Mouse (Mus musculus) megakaryocyte-erythroid progenitor cell, adult 5-6 weeks (primary cell): ENCODE results near the gene Crybg2. TPM values are rescaled to one million over a fixed set of nuclear protein-coding genes. Genes with fewer than 3 reads are reported as not detected.

Experiments used
- ATAC-seq: replicated peaks from 2 replicates; pipeline ENCODE4 v1.8.0; 2016; ENCODE audit warnings: mild to moderate bottlenecking, inconsistent platforms; ENCODE audit not compliant: severe bottlenecking, poor library complexity, low FRiP score, low TSS enrichment
- total RNA-seq, 2 experiments: library from RNA; stranded (forward) in 1 of 2; stranded (reverse) in 1 of 2; fragments of 200-1000, 215-1000 nt in 1 of 2; fragments of >200 nt in 1 of 2; fragmentation: Nextera tagmentation in 1 of 2; gene quantifications; 2 replicates each; pipeline ENCODE4 v1.2.3; 2014 to 2017

The Crybg2 gene
- total RNA-seq, 2 experiments from 2014 or later, result 0.09 to 0.55 TPM

DNA sequence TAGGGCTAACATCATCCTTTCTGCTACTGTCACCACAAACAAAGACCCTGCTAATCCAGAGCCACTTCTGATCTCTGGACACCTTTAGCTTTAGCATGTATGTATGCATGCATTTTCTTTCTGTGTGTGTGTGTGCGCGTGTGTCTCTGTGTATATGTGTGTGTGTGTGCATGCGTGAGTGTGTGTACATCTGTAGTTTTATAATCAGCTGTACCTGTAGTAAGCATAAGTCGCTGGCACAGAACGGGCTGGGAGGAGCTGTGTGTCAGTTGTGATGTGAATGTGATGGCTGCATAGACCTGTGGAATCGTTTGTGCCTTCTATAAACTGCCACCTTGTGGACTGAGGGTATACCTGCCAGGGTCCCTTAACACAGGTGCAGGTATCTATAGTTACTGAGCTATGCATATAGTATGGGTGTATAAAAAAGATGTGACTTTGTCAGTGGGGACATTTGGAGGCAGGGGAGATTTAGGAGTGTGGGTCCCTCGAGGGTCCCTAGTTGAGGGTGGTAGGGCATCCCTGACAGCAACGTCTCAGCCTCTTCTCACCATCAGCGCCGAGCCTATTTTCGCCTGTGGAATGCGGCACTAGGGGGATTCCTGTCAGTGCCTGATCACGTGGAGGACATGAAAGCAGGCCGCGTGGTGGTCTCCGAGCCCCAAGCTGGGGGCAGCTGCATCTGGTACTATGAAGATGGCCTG, 30.1 kb downstream of the Crybg2 start:
- no peak for ATAC-seq

DNA sequence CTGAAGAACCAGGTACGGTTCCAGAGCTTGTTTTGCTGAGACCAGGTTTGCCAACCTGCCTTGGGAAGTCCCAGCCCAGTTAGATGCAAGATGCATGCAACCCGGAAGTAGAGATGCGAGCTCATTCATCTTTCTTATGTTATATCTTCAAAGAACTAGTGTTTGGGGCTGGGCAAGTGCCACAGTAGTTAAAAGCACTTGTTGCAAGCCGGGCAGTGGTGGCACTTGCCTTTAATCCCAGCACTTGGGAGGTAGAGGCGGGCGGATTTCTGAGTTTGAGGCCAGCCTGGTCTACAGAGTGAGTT, 30.6 kb downstream of the Crybg2 start:
- no peak for ATAC-seq

GRCm38 (mm10) chr4:134092382-134093288, 32.0 kb downstream of the Crybg2 start:
- ATAC-seq, result peak; percentile 72; the same call in 1 of the 2 replicates

GRCm38 (mm10) chr4:134094004-134094564, 33.5 kb downstream of the Crybg2 start:
- ATAC-seq, result no peak

DNA sequence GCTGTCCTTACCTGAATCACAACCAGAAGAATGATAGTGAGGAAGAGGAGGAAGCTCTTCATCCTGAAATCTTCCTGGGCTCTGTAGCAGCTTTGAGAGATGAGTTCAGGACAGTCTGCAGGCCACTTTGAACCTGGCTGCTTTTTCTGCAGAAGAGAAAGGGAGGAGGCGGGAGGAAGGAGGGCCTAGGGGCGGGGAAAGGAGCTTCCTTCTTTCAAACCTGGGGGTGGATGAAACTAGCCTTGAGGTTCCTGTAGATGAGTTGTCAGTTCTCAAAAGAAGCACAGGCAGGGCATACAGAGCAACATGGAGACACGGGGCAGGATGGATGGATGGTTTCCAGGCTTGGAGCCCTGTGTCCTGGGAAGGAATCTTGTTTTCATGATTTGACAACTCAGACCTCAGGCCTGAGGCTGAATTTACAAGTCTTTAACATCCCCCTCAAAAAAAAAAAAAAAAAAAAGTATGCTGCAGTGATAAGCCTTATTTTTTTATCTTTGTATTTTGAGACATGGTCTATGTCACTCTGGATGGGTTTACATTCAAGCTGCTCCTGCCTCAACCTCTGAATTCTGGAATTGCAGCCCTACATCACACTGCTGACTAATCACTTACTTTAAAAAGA, 34.4 kb downstream of the Crybg2 start, which contains the start of gene Cd52:
Gene Cd52, minus strand, starts transcription at position 160 of the 625 bp plus-strand sequence.
- no peak for ATAC-seq

- ATAC-seq, result no peak
These were observed 35.5 kb downstream of the Crybg2 start for GRCm38 (mm10) chr4:134096120-134096519.

GRCm38 (mm10) chr4:134097015-134097608, 36.5 kb downstream of the Crybg2 start:
- ATAC-seq, result 0 out of 2 replicates have a peak, but pooled peaks have one; percentile 21

DNA sequence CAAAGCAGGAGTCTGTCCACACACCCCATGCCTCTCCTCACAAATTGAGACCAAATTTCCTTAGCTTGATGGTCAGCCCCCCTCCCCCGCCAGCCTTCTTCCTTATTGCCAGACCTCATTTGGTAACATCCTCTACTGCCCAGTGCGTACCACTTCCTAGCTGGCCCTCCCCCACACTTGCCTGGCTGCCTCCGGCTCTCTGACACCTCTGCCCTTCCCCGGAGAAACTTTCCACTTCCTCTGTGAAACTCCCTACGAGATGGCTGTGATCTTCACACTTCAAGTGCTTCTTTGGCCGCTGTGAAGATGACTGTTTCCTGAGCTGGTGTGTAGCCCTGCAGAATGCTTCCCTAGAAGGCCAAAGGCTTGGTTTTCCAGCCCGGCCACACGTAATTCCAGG, 38.0 kb downstream of the Crybg2 start:
- no peak for ATAC-seq

DNA sequence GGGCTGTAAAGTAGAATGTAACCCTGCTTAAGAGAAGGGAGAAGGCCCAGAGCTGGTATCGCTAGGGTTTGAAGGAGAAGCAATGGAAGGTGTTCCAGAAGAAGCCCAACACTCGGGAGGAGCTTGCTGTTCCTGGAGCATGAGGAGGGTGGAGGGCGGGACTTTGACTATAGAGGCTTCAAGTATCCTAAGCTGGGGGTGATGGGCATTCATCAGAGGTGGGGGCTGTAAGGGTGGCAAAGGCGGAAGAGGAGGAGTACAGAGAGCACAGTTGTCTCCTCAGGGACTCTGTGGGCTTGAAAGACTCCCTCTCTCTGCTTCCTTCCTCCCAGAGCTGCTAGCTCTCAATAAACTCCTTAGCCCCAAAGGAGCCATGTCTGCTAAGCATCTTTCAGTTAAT, 39.6 kb downstream of the Crybg2 start:
- no peak for ATAC-seq

GRCm38 (mm10) chr4:134101979-134102741, 41.5 kb downstream of the Crybg2 start, which contains the start of gene Ubxn11:
Ubxn11 (plus strand) TSS chr4:134102570.
- ATAC-seq, result peak; percentile 98

- ATAC-seq, result peak; percentile 84
These were observed 42.1 kb downstream of the Crybg2 start for GRCm38 (mm10) chr4:134102742-134103119.

- peak; percentile 49; the same call in 1 of the 2 replicates for ATAC-seq
These were observed 45.5 kb downstream of the Crybg2 start for GRCm38 (mm10) chr4:134106105-134106504.

DNA sequence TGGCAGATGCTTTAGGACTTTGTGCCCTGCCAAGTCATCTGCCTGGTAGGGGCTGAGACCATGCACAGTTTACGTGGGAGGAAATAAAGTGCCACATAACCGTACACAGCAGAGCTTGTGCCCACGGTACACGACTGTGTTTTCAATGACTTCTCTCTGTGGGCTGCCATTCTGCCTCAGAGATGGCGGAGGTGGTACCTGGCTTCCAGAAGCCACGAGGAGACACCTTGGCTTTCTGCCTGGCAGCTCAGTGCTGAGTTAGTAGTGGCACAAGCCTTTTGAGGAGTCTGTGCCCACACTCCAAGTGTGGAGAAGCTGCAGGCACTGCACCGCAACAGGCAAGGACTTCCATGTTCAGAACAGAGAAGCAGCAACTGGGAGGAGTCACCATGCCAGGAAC, 47.1 kb downstream of the Crybg2 start:
- ATAC-seq, result no peak

GRCm38 (mm10) chr4:134108196-134108595, 47.6 kb downstream of the Crybg2 start:
- no peak for ATAC-seq

DNA sequence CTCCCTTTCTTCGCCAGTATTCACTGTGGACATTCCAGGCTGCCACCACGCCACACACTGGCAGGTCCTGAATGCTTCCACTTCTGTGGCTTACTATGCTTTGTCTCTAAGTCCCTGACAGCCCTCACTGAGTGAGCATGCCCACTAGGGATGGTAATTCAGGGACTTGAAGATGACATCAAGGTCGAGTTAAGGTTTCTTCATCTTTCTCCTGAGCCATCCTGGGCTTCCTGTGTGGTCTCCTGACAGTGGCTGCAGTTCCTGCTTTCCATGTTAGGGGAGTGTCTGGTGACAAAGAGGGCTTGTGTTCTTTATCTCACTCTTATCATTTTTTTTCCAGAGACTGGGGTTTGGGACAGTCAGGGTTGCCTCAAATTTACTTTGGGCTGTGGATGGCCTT, 50.0 kb downstream of the Crybg2 start:
- ATAC-seq, result no peak

- ATAC-seq, result no peak
These were observed 51.8 kb downstream of the Crybg2 start for GRCm38 (mm10) chr4:134112403-134112802.

DNA sequence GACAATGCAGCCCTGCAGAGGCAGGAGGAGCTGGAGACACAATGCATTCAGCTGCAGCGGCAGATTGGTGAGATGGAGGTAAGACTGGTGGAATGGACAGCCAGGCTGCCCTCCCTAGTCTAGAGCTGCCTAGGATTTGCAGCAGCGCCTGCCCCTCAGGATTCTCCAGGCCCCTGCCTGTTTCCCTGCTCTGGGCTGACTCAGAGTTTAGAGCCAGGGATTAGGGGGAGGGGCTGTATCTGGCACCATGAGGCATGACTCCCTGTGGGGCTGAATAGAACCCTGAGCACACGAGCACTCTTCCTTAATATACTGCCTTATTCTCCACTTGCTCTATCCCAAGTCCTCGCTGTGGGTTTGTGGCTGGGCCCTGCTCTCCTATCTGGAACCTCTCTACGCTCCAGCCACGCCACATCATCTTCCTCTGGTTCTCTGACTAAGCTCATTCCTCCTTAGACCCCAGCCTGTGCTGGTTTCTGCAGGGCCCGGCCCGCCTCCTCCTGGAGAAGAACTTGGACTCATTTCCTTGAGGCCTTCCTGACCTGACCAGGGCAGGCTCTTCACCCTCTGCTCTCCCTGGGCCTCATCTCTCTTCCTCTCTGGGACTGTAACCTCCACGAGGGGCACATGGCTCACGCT, 52.9 kb downstream of the Crybg2 start:
- no peak for ATAC-seq

GRCm38 (mm10) chr4:134114038-134114437, 53.4 kb downstream of the Crybg2 start:
- no peak for ATAC-seq
